Mouse (Mus musculus): ENCODE measurements around the gene Xcl1.
"Not testable (repeated sequence)": the region's sequence is repeated elsewhere in the genome, so short reads cannot be mapped to it uniquely, and the experiment has no call there.

The Xcl1 gene

DNA sequence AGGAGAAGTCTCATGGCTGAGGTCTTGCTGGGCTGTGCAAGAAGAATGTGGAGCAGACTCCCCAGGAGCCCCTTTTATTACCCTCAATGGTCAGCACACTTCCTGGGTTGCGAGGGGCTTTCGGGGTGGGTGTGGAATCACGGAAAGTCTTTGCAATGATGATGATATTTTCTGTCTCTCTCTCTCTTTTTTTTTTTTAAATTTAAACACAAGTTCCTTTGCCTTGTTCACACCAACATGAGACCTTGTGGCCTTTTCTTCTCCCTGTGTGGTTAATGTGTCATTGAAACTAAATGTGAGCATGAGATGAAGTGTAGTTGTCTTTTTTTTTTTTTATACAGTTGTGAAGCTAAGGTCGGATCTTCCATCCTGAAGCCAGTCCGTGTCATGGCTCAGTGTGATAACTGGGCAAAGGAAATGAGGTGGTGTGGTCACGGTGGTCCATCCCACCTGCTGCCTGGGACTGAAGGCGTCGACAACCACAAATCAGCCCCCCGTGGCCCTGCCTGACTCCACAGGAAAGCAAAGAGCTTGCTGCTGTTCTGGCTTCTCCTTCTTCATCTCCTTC, at the start of gene Xcl1:
Gene Xcl1, minus strand, starts transcription at position 51 of the 568 bp plus-strand sequence.
- DNase-seq (ENCODE audit: low read depth, low spot score), result no peak

DNA sequence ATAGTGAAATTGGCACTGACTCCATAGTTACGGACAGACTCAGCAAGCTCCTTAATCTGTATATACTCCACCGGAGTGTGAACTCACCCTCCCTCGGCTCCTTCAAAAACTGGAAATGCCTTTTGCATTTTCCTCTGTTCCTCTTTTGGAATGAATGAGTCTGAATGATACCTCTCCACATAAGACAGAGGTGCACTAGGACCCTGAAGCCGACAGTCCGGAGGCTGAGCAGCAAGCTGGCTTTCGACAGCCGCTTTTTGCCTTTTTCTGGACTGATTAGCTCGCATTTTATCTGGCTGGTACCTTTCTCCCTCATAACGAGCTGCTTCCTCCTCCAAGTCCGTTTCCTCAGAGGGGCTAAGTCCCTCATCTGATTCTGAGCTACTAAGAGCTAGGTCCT, 49.4 kb upstream of the Xcl1 start:
- DNase-seq (ENCODE audit: low read depth, low spot score), result not testable (repeated sequence)

DNA sequence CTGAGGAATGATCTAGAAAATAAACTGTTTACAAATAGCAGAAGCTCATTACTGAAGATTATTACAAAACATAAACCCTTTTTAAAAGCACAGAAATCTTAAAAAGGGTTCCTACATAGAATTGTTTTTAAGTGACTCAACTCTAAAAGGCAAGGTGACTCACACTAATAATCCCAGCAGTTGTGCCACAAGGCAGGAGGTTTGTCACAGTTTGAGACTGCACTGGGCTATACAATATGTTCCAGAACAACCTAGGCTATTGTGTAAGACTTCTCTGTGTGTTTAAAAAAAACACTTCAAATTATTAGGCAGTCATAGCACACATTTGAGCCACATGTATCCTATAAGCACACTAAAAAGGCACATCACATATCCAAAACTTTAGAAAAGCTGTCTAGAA, 42.0 kb upstream of the Xcl1 start:
- no peak for DNase-seq (ENCODE audit: low read depth, low spot score)

DNA sequence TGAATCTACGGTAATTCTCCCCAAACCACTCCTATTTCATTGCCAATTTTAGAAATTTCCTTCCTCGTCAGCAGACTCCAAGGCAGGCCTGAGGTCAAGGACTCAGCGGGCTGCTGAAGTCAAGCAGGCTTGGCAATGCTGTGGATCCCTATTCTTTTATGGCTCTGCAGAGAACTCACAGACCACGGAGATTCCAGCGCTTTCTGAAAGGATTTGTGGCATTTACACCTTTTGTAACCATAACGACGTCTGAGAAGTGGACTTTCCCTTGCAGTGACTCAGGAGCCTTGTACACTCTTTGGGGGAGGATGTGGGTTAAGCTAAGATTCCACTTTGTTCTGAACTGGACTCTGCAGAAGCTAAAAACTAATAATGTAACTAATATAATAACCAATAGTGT, 40.4 kb upstream of the Xcl1 start:
- DNase-seq (ENCODE audit: low read depth, low spot score), result no peak

DNA sequence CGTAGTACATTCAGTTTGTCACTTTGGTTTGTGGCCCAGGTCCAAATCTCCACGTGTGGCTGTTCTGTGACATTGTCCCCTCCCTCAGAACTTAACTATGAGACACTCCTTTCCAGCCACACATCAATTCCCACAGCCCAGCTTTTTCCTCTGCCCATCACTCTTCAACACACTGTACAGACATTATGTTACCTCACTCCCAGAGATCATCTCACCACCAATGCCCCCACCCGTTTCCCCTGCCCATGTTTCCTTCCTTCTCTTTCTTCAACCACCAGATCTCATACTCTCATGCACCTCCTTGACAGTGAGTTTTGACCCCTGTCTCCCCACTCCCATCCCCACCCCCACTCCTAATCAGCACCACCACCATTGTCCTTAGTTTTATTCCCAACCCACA, 39.9 kb upstream of the Xcl1 start:
- DNase-seq (ENCODE audit: low read depth, low spot score), result no peak

DNA sequence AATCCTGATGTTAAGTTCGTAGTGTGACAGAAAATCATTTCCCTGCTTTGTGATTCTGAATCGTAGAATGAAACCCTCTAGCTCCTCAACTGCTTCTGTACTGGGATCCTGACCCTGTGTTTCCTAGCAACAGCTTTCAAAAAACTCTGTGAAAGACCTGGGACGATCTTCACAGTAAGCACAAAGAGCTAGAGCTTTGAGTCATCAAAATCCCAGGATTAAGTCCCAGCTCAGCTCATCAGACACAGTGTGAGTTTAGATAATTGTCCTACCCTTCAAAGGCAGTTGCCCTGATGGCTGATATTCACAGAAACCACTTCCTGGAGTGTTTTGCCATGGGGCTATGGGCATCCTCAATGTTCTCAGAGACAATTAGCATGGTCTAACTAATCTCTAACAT, 38.5 kb upstream of the Xcl1 start:
- DNase-seq (ENCODE audit: low read depth, low spot score), result no peak

DNA sequence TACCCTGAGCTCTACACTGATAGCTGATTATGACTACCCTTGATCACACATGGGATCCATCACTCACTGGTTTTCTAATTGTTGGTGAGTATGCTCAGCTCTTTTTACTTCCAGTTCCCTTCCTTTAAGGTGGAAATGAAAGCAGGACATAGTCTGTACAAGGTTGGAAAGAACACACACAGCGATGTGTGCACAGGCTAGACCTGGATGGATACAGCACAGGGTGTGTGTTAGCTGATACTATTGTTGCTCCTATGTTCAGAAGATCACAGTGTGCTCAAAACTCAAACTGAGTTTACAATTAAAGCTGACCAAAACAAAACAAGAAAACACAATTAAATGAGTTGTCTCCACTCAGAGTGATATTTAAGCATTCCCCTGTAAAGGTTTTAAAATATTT, 38.0 kb upstream of the Xcl1 start:
- DNase-seq (ENCODE audit: low read depth, low spot score), result no peak

DNA sequence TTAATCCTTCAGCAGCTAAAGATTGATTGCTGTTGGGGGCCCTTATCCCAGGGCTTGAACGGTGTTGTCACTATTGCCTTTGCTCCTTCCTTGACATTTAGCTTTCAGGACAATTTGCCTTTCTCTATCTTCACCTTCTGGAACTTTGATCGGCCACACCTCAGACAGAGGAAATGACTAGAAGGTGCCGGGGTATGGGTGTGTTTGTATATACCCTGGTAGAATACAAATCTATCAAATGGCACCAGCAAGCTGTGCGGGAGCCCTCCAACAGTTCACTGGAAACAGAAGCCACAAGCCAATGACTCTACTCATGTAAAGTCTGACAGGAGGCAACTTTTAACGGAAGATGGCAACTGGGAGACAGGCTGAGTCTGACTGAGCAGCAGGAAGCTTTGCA, 37.4 kb upstream of the Xcl1 start:
- no peak for DNase-seq (ENCODE audit: low read depth, low spot score)

DNA sequence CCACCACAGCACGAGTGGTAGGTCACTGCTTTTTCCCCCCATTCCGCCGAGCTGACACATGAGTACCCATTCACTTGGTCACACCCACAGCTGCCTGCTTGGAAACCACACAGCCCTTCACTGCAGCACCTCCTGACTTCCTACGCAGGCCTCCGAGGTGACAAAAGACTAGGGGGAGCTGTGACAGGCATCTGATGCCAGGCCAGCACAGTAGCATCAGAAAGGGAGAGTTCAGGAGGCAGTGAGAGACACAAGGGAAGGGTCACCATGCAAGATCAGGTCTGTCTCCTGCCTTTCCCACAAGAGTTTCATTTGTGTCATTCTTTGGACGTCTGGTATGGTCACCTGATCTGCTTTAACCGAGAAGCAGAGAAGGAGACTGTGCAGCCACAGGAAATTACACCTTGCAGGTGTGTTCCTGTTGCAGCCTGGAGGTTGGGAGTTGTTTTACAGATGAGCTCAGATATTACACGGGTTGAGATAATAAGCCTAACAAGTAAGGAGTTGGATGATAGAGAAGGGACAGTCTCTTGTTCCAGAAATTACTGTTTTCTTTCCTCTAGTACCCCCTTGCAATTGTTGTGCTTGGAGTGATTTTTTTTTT, 30.9 kb upstream of the Xcl1 start:
- no peak for DNase-seq (ENCODE audit: low read depth, low spot score)

DNA sequence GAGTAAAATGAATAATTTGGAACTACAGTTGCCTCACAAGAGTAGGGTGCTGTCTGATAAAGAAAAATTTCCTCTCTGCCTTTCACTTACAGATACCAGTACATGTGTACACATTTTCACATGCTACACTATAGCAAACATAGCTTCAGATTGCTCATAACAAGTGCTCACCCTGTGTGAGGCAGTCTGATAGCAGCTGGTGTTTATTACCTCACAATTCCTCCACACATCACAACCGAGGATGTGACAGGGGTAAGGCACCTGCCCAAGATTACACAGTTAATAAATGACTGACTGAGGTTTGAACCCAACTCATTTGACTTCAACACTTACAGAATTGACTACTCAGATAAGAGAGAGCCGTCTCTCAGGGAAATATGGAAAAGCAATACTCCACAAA, 25.3 kb upstream of the Xcl1 start:
- no peak for DNase-seq (ENCODE audit: low read depth, low spot score)

DNA sequence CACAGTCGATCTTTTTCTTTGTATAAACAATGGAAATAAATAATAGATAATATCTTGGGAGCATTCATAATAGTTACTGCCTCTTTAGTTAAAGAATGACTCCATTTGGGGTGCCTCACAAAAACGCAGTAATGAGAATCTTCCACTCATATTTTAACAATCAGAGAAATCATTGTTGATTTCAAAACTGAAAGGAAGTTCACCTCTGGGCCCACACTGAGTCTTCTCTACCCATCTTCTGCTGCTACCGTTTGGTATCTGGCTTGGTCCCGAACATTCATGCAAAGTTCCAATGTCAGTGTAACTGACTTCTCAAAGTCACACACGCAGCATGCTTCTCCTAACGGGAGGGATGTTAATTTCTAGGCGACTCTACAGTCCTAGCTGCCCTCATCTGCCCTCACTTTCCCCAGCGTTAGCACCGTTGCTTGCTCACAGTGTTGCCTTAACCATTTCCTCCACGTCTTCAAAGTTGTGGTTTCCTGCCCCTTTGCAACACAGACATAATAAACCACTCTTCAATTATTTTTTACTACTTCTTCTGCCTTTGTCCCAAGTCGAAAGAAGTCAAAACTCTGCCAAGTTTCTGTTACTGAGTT, 24.6 kb upstream of the Xcl1 start:
- no peak for DNase-seq (ENCODE audit: low read depth, low spot score)

DNA sequence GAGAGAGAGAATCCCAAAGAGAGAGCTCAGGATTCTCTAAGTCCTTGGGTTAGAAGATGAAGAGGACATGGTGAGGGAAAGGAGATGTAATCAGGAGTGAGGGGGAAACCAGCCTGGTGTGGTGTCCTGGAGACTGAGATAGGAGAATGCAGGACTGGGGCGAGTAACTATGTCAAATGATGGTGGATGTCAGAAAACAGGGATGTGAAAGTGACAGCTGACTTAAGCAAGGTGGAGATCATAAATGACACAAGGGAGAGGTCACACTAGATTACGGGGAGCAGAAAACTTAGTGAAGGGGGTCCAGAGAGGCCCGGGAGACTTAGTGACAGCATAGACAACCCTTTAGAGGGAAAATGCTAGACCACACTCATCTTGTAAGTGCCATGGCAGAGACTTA, 23.8 kb upstream of the Xcl1 start:
- no peak for DNase-seq (ENCODE audit: low read depth, low spot score)

DNA sequence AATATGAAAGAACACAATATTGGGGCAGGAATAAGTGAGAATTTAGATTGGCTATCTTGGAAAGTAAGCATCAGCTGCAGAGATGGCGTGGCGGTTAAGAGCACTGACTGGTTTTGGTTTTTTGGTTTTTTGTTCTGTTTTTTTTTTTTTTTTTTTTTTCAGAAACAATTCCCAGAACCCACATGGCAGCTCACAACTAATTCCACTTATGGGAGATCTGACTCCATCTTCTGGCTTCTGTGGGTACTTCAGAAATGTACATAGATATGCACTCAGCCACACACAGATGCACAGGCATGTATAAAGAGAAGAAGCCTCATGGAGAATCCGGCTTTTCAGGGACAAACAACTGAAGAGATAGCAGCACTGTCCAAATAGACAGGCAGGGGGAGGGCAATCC, 22.6 kb upstream of the Xcl1 start:
- DNase-seq (ENCODE audit: low read depth, low spot score), result no peak

DNA sequence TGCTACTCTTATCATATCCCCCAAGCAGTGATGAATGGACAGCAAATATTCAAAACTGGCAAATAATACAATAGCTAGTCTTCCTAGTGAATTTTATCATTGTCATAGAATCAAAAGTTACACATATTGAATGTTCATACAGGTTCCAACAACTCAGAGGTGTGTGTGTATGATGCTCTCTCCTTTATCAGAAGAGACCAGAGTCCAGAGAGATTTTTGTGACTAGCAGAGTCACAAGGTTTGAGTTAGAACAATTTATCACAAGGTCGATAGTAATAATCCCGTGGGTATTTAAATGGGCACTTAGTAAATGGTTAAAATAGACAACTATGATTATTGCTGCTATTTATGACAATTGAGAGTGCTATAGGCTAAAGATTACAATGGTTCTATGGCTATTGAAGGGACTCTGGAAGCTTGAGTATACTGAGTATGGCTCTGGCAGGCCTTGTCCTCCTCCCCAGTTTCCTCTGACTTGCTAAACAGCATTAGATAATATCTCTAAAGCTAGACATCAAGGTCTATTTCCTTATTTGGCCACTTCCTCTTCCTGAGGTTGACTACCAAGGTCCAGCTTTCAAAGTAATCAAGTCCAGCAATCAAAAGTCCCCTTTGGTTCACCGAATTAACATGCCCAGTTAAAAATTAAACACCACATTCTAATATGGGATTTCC, 21.5 kb upstream of the Xcl1 start:
- no peak for DNase-seq (ENCODE audit: low read depth, low spot score)

DNA sequence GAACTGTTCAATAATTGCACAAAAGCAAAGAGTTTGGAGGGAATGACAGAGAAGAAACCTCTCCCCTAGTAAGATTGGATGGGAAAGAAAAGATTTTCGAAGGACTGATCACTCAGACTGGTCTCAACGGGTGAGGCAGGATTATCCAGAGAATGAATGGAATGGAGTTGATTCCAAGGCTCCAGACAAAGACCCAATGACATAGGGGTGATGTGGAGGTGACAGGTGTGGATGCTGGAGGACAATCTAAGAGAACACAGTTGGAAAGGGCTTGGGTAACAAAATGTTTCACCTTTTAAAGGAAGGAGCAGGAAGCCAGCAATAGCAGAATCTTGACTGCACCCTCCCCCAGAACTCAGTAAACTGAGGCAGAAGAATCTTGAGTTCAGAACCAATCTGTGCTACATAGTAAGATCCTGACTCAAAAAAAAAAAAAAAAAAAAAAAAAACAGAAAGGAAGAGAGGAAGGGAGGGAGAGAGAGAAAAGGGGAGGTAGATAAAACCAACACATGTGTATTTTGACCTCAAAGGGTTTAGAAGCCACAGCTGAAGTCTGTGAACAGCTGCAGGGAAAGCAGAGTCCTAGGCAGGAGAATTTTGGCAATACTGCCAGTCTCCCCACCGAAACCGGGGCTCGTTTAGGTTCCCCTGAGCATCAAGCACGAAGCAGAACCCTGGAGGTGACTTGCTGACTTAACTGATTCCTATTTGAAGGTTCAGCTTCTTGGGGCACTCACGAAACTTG, 20.3 kb upstream of the Xcl1 start:
- no peak for DNase-seq (ENCODE audit: low read depth, low spot score)

DNA sequence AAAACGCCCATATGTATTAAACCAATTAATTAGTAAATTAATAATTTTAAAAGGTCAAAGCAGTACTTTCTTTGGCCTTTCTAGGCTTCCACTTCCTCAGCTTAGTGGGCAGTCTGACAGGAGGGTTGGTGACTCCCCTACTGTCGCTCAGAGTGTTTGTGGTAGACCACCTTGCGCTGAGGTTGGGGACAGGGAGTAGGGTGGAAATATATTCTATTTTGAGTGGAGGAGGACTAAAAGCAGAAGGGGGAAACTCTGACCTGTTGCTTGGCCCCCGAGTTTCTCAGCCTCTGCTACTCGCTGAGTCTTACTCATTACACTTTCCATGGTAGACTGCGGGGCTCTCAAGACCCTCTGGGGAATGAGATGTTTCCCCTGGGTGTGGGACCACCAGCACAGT, 18.2 kb upstream of the Xcl1 start:
- no peak for DNase-seq (ENCODE audit: low read depth, low spot score)

DNA sequence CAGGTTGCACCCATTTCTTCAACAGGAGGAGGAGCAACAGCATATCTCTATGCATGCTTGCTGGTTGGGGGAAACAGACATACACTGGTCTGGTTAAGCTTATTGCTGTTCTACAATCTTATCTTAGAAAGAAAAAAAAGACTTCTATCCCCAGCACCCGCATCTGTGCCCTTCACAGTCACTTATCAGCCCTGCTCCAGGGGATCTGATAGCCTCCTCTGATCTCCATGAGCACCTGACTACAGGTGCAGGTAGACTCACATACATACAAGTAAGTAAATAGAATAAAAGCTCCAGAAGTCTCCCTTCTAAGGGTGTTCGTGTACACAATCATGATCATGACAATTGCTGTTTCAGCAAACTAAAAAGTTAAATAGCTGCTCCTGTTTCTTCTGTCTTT, 733 bp upstream of the Xcl1 start:
- DNase-seq (ENCODE audit: low read depth, low spot score), result no peak

DNA sequence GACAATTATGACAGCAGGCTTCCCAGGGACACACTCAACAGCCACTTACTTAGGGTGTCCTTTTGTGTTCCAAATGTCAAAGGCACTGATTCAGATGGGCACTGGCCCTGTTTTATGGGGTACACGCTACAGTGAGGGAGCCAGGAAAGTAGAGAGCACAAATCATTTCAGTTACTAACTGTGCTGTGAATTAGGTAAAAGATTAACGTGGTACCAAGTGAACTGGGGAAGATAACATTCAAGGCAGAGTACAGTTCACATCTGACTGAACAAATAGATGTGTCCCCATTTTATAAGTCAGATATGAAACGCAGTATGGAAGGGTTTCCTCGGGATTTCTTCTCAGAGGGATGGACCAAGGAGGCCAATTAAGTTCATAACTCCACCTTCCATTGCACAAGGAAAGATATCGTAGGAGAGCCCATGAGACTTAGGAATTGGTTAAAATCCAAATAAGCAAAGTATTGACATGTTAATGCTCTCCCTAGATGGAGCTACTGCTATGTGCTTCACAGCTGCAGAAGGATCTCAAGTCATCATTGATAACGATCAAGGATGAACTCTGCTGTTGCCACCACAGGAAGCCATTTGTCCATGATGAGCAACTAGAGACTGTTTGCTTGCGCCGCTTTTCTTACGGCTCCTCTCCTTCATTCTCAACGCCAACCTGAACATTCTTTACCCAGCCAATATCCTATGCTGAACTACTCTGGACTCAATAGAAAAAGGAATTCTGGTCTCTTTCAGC, 1.7 kb downstream of the Xcl1 start:
- no peak for DNase-seq (ENCODE audit: low read depth, low spot score)

DNA sequence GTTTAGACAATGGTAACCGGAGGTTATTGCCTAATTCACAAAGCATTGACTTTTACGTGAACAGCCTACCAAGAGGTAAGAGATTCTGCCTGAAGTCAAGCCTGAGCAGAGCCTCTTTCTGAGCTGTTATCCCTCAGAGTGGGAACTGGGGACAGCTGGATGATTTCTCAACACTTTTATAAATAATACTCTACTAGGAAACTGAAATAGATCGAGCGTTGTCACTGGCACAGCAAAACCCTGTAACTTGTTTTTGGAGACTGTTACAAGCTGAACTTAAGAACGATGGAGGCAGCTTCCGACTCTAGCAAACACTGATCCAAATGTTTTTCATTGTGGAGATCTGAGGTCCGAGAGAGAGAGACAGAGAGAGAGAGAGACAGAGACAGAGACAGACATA, 4.2 kb downstream of the Xcl1 start:
- no peak for DNase-seq (ENCODE audit: low read depth, low spot score)

DNA sequence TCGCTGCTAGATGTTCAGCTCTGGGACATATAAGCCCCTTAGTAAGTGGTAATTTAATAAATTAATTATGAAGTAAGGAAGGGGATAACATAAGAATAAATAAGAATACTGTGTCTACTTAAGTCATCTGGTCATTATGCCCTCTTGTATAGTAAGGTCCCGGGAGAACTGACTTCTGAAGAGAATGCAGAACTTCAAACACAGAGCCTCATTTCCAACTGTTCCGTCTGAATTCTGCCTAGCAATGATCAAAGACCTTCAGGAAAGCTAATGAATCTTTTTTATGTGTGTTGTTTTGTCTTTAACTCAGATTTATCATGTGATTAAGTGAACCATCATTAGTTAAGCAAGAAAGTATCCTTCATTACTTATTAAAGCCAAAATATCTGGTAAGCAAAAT, 5.3 kb downstream of the Xcl1 start:
- no peak for DNase-seq (ENCODE audit: low read depth, low spot score)

DNA sequence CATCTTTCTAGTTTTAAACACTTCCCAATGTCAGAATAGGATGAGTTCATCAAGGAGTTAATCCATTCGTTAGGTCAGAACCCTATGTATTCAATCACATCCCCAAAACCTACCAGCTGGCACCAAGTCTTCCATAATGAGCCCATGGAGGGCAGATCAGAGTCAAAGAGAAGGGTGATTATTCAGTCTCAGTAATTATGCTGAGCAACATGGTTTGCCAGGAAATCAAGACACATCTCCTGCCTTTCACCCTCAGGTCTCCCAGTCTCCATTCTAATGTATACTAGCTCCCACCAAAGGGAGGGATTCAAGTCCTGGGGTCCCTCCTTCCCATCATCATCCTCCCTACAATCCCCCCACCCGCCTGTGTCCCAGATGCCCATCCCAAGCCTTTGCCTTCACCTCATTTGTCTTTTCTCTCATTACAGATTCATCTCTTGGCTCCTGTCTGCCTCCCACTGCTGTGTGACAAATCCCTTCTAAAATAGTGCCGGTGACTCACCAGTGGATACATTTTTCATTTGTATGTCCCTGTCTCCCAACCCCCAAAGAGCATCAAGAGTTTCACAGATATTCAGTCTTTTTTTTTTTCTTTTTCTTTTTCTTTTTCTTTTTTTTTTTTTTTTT, 8.7 kb downstream of the Xcl1 start:
- DNase-seq (ENCODE audit: low read depth, low spot score), result no peak

Measured in skeletal muscle tissue, adult 2 months (tissue).